Mouse (Mus musculus) c-Kit-negative CD71-positive TER-119-positive erythroid progenitor cells, embryonic 14.5 days (primary cell): ENCODE data around the gene Ppil4.
A peak's percentile ranks its signal among the peaks of the same experiment; 100 is the strongest.
"Not testable (repeated sequence)": the region's sequence is repeated elsewhere in the genome, so short reads cannot be mapped to it uniquely, and the experiment has no call there.

Experiments used
- DNase-seq: peaks from one replicate; pipeline ENCODE4 v3.0.0-alpha.2; 2013; ENCODE audit warnings: low read depth, low spot score

Gene Ppil4

DNA sequence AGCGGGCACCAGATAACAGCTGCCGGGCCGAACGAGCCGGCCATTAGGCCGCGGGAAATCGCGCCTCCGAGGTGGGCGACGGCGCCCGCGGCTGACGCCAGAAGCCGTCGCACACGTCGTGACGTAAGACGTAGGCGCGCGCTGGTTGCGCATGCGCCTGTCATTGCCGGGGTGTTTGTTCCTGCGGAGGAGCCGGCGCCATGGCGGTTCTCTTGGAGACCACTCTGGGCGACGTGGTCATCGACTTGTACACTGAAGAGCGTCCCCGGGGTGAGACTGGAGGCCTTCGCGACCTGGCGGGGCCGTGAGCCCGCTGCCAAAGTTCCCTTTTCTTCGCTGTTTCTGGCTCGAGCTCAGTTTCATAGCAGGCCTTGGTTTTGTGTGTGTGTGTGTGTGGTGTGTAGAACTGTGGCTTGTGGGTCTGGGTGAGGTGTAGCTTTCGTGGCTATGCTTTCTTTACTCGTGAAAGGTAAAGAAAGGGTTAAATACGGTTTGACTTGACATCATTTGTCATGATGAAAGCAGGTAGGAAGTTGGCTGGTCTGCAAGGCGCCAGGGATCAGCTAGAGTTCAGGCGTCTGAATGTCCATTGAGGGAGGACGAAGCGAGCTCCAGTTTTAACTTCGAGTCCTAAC, at the start of gene Ppil4, which contains the start of gene Ginm1:
TSS of gene Ppil4 (plus strand) at position 141 of the 635 bp plus-strand sequence.
TSS of gene Ginm1 (minus strand) at position 74 of the 635 bp plus-strand sequence.
- DNase-seq: peak; percentile 90

DNA sequence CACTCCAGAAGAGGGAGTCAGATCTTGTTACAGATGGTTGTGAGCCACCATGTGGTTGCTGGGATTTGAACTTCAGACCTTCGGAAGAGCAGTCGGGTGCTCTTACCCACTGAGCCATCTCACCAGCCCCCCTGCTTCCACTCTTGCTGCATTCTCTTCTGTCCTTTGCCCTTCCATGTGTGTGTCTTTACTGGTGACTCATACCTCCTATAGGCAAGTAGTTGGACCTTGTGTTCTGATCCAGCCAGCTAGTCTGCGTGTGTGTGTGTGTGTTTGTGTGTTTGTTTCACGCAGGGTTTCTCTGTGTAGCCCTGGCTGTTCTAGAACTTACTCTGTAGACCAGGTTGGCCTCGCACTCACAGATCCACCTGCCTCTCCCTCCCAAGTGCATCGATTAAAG, 47.2 kb upstream of the Ppil4 start:
- DNase-seq: not testable (repeated sequence)

DNA sequence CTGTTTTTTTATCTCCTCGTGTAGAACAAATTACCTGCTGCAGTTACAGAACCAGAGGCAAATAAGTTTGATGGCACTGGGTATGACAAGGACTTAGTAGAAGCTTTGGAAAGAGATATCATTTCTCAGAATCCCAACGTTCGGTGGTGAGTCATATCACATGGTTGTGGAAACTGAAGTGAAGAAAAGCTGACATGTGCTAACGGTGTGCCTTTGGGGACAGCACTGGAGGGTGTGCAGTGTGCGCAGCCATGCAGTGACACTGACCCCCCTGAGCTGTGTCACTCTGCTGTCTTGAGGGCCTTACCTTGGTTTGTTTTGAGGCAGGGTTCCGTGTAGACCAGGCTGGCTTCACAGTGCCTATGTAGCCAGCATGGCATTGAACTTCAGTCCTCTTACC, 43.9 kb upstream of the Ppil4 start:
- DNase-seq: no peak

DNA sequence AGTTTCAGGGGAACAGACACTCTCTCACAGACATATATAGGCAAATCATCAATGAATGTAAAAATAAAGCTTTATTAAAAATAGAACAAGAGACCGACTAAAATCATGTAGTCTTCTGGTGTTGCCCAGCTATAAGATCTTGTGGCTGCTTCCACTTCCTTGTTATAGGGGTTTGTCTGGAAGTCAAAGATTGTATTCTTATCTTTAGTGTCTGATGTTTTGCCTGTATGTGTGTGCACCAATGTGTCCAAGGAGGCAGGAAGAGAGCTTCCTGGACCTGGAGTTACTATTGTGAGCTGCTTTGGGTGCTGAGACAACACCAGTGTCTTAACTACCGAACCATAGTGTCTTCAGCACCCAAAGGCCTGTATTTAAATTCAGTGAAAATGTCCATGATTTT, 35.1 kb upstream of the Ppil4 start:
- DNase-seq: no peak

DNA sequence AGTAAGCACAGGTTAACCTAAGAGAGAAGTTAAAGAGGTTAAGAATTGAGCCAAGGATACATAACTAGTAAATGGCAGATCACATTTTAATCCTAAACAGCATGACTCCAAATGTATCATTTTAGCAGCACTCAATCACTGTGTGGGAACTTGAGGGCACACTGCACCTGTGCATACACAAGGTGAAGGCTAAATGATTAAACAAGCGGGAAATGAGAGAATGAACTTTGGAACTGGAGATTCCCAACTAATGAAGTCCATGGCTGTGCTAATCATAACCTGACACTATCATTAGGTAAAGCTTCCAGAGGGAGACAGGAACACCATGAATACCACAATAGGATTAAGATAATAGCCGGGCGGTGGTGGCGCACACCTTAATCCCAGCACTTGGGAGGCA, 20.3 kb upstream of the Ppil4 start:
- no peak for DNase-seq

DNA sequence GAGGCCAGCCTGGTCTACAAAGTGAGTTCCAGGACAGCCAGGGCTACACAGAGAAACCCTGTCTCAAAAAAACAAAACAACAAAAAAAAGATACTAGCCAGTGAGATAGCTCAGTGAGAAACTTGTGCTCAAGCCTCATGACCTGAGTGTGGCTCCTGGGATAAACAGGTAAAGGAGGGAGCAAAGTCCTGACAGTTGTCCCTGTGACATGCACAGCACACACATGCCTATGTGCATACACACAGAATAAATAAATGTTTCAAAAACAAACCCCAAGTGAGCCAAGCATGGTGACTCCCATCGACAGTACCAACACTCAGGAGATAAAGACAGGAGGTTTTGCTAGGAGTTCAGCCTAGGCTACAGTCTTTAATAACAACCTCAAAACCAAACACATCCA, 19.9 kb upstream of the Ppil4 start:
- DNase-seq: no peak

DNA sequence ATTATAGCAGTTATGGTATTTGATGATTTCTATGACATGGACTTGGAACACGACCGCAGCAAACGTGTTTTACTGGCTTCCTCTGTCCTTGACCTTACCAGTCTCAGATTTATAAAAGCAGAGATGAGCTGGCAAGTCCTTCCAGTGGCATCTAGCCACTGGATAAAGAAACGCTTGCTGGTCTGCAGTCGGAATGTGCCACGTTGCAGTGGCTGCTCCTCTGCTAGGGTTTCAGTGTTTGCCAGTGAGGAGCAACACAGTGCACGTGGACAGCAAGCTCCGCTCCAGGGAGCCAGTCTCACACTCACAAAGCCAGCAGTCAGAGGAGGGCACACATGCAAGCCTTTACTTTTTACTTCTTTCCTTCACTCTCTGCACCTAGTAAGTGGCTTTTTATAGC, 17.3 kb upstream of the Ppil4 start:
- DNase-seq: no peak

DNA sequence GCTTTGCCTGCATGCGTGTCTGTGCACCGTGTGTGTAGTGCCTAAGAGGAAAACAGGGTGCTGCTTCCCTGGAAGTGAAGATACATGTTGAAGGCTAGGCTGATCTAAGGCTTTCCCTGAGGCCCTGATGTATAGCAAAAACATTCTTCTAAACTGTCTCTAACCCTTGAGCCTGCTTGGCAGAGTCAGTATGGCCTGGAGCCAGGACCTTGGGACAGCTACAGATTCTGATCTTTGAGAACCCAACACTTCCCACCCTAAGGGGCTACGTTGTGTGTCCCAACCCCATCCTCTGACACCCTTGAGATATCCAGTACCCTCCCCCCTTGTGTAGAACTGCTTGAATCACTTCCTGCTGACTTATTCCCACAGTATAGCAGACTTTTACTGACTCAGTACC, 14.3 kb upstream of the Ppil4 start:
- no peak for DNase-seq

DNA sequence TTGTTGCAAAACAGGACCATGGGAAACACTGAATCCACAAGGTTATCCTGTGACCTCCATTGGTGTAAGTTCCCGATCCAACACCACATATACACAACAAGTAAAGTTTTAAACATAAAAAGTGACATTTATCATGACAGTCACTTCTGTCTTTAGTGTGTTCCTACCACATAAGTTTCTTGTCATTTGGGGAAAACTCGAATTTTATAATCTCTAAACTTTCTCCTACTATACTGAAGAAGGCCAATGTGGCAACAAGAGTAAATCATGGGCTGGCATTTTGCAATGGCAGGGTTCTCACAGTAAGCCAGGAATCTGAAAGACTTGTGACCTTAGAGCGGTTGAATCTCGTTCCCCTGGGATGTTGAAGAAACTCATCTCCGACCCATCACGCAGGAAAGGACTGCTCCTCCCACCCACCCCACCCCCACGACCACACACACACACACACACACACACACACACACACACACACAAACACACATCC, 12.9 kb upstream of the Ppil4 start:
- no peak for DNase-seq

DNA sequence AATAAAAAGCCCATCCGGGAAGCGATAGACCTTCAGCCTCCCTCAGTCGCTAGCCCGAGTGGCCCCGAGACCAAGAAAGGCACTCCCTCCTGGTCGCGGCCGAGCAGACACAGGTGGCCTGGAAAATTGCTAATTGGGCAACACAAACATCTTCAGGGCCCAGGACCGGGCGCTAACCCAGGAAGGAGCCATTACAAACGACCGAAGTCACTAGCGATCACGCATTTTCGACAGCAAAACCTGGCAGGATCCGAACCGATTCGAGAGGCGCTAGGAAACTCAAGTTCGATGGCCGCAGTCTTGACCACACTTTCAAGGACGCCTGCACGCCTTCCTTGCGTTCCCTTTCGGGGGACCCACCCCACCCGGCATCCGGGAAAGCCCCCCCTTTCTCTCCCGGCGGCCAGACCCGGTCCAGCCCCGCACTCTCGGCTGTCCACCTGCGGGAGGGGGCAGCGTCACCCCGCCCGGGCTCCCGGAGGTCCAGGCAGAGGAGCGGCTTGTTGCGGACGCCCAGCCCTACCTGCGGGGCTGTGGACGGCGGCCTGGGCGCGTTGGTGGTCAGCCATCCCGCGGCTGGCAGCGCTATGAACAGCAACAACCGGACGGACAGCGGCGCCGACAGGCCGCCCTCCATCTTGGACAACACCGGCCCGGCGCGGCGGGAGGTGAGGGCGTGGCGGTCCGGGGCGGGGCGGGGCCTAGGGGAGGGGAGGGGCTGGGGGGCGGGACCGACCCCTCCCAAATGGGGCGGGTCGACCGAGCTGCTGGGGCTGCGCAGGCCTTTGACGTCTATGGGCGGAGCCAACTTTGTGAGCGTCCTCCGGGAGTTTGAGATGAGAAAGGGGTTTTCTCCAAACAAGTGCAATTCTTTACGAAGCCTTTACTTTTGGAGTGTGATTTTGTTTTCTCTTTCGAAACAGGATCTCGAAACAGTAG, 12.2 kb upstream of the Ppil4 start:
- peak; percentile 84 for DNase-seq

DNA sequence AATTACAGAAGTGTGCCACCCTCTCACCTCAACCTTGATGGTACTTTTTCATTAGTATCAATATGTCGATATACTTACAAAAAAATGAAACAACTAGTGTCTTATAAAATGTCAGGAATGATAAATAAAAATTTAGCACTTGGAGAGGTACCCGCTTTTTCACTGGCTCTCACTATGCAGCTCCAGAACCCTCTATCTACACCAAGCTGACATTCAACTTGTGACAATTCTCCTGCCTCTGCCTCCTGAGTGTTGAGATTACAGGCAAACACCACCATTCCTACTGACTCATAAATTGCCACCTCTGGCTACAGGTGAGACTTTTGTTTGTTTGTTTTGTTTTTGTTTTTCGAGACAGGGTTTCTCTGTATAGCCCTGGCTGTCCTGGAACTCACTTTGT, 11.5 kb upstream of the Ppil4 start:
- DNase-seq: no peak

DNA sequence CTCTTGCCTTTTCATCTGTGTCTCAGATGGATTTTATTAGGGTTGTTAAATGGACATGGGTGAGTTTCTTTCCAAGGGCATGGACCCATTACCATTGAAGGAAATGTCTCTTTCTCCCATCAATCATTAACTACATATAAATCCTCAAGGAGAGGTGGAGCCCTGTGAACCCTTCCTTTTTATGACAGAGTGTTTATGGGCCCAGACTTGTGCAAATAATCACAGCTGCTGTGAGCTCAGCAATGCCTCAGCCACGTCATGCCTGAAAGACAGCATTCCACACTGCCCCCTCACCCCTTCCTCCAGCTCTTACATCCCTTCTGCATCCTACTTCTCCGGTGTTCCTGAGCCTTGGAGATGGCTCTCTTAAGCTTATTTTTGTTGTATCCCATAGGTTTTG, 5.4 kb upstream of the Ppil4 start:
- DNase-seq: no peak

DNA sequence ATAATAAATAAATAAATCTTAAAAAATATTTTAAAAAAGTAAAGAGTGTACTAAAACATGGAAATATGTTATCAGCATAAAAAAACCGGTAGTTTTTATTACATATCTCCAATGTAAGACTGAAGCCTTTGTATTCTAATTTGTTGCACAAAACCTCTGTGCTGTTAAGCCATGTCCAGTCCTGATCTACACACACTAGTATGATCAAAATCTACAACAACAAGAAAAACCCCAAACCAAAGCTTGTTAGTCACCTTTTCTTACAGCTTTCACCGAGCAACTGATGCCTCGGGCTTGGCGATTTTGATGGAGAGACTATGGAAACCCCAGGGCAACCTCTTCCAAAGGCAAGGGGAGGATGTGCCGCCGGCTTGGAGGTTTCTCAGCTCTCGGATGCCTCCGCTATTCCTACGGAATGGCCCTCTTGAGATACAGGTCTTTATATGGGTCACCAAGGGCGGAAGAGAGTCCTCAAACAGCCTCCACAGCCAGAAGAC, 389 bp upstream of the Ppil4 start:
- no peak for DNase-seq

DNA sequence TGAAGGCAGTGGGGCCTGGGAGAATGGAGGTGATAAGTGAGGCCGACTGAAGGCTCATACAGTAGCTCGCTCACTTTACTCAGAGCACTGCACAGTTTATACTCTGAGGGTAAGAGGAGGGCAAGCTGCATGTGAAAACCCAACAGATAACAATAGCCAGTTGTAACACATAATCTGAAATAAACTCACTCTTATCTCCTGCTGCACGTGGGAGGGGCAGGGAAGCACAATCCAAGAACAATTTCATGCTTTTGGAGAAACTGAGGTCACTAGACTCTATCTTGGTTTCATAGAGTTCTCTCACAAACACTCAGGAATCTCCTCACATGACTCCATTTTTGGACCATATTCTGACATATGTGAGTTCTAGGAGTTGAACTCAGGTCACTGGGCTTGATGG, 8.6 kb downstream of the Ppil4 start:
- no peak for DNase-seq

DNA sequence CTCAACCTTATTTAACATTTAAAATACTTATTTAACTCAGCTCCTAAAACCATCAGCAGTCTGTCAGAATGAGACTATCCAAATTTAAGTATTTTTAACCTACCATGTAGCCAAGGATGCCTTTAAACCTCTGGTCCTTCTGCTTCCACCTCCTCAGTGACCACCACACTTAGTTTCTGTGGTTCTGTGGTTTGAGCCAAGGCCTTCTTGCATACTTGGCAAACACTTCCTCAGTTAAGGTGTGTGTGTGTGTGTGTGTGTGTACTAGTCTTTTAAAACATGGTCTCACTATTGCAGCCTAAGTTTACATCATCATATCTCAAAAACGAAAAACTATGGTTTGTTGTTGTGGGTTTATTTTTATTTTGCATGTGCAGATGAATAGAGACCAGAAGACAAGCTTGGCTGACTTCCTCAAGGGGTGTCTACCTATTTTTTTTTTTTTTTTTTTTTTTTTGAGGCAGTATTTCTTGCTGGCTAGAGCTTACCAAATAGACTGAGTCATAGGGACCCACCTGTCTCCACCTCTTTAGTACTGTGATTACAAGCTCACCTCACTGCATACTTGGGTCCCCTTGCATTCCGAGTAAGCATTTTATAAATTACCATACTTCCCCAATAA, 9.9 kb downstream of the Ppil4 start:
- DNase-seq: no peak

DNA sequence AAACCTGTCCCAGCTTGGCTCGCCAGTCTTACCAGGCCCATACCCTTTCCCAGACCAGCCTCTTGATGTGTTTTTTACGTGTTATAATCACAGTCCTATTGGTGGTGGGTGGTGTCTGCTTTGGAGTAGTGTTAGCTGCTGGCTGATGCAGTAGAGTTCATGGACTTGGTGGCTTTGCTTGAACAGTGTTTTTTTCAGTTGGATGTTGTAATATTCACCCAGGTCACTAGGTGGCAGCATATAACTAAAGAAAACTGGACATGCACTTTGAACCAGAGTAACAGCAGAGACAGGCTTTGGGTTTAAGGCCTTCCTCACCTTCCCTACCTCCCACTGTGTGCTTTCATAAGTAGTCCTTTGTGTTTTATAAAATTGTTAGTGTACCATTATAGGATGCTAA, 17.2 kb downstream of the Ppil4 start:
- DNase-seq: peak; percentile 51

DNA sequence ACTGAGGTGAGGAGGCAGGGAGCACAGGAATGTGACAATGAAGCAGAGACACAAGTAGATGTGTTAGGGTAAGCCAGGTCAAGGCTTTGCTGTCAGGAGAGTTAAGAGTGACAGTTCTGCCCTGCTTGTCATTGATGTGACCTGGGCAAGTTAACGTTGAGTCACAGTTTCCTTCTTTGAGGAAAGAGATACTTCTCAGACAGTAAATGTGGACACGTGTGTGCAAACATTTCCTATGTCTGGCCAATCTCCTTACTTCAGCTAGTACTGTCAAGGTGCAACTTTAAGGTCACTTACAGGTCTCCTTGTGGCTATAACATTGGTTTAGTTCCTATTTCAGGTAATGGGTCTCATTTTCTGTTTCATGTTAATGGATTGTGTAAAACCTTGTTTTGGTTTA, 23.8 kb downstream of the Ppil4 start:
- no peak for DNase-seq

DNA sequence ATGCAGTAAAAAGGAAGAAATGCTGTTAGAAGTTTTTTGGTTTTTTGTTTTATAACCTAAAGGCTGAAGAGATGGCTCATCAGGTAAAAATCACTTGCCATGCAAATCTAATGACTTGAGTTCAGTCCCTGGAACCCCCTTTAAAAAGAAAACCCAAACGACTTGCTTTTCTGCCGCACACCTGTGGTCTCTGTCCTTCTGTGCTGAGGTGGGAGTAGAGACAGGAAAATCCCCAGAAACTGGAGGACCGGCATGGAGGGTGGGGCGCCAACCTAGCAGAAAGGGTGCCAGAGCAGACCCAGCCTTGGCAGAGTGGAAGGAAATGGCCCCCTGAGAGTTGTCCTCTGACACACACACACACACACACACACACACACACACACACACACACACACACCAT, 26.0 kb downstream of the Ppil4 start:
- DNase-seq: no peak

DNA sequence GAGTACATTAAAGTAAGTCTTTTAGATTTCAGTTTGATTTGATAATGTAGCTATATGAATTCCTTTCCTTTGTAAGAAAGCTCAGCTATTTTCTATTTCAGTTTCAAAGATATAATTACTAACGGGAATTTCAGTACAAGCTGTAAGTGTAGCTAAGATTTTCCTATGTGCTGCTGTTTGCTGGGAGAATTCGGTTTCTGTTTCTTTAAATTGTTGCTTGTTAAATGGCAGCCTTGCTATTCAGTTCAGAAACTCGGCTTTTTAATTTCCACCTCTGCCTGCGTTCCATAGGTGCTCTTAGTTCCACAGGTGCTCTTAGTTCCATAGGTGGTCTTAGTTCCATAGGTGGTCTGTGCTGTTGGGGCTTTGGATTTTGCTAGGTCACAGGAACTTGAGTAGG, 26.5 kb downstream of the Ppil4 start:
- DNase-seq: no peak

DNA sequence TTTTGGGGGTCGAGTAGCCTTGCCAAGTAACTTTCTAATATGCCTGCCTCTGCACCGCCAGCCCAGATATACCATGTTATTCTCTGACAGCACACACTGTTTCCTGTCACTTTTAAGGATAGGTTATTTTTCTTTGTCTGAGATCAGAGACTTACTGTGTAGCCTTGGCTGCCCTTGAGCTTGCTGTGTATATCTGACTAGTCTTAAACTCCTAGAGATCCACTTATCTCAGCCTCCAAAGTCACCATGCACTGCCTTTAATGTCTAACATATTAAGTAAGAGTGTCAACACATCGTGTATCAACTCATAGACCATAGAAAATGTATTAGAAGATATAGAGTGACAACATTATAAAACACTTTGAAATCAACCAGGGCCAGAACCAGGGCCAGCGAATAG, 26.9 kb downstream of the Ppil4 start:
- no peak for DNase-seq

DNA sequence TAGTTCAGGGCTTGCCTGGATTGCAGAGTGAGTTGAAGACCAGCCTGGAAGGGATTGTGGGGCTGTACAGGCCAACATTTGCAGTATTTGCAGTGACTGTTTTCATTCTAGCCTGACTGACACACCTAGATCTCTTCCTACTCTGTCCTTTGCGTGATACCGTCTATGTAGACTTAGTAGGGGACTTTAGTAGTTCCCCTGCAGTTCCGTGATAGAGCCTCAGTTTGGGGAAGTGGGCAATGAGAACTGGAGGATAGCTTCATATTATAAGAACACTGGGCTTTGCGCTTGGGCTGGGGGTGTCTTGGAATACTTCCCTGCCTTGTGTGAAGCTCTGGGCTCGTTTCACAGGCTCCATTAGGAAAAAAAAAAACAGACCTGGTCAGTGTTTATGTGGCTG, 27.5 kb downstream of the Ppil4 start:
- no peak for DNase-seq

DNA sequence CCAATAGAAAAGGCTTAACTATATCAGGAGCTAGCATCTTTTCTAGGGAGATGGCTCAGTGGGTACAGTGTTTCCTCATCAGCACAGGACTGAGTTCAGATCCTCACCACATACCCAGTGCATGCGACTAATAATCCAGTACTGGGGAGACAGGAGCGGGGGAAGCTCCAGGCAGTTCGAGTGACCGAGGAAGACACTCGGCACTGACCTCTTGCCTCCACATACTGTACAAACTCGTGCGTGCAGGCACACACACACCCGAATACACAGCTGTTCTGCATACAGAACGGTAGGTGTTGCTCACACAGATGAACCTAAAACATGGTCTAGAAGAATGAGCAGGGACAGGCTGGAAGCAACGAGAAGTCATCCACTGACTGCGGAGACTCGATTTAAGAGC, 29.3 kb downstream of the Ppil4 start:
- no peak for DNase-seq
